Mouse (Mus musculus) lung, embryonic 15.5 days (tissue): ENCODE results near the gene Mex3a. TPM values are rescaled to one million over a fixed set of nuclear protein-coding genes. Genes with fewer than 3 reads are reported as not detected.

ENCODE experiments used
- ATAC-seq: fragments of 200-750 bp; cut with Nextera tagmentation; 2 replicates; pipeline ENCODE4 v1.8.0; 2017; ENCODE audit warnings: moderate number of reproducible peaks, borderline replicate concordance; ENCODE audit not compliant: low FRiP score, low TSS enrichment; ENCODE audit errors: extremely low read depth
- H3K27ac ChIP-seq: fragments of 300-500 bp; sonication (generic); 2 replicates; pipeline ENCODE4 v1.5.1; 2015; ENCODE audit warnings: moderate library complexity, mild to moderate bottlenecking, inconsistent platforms
- H3K27me3 ChIP-seq: fragments of 300-500 bp; sonication (generic); 2 replicates; pipeline ENCODE4 v1.6.1; 2015; ENCODE audit warnings: inconsistent platforms
- H3K36me3 ChIP-seq: fragments of 300-500 bp; sonication (generic); 2 replicates; pipeline ENCODE4 v1.6.1; 2015; ENCODE audit warnings: inconsistent platforms
- H3K4me1 ChIP-seq: fragments of 300-500 bp; sonication (generic); 2 replicates; pipeline ENCODE4 v1.6.1; 2015; ENCODE audit warnings: inconsistent platforms
- H3K4me2 ChIP-seq: fragments of 300-500 bp; sonication (generic); 2 replicates; pipeline ENCODE4 v1.6.1; 2015; ENCODE audit warnings: inconsistent platforms, mild to moderate bottlenecking, moderate library complexity
- H3K4me3 ChIP-seq: fragments of 300-500 bp; sonication (generic); 2 replicates; pipeline ENCODE4 v1.5.1; 2015; ENCODE audit warnings: mild to moderate bottlenecking, inconsistent platforms
- H3K9ac ChIP-seq: fragments of 300-500 bp; sonication (generic); 2 replicates; pipeline ENCODE4 v1.6.1; 2015; ENCODE audit warnings: inconsistent platforms
- H3K9me3 ChIP-seq: fragments of 300-500 bp; sonication (generic); 2 replicates; pipeline ENCODE4 v1.6.1; 2016; ENCODE audit warnings: inconsistent platforms
- WGBS: fragments of 180-500 bp; shearing (Covaris S2); methylation state at CpG from one replicate; pipeline ENCODE4 v1.1.7; 2015; 5-methylcytosine and 5-hydroxymethylcytosine counted together
- polyA plus RNA-seq: library from polyadenylated mRNA; unstranded; fragments of >200 nt; fragmentation: Nextera tagmentation; extraction: Ambion mirVana; gene quantifications from 2 replicates; pipeline ENCODE4 v1.2.1, GENCODE M21; 2015

Mex3a gene
- polyA plus RNA-seq, 1 experiment from 2014 or later = 15.8 TPM

DNA sequence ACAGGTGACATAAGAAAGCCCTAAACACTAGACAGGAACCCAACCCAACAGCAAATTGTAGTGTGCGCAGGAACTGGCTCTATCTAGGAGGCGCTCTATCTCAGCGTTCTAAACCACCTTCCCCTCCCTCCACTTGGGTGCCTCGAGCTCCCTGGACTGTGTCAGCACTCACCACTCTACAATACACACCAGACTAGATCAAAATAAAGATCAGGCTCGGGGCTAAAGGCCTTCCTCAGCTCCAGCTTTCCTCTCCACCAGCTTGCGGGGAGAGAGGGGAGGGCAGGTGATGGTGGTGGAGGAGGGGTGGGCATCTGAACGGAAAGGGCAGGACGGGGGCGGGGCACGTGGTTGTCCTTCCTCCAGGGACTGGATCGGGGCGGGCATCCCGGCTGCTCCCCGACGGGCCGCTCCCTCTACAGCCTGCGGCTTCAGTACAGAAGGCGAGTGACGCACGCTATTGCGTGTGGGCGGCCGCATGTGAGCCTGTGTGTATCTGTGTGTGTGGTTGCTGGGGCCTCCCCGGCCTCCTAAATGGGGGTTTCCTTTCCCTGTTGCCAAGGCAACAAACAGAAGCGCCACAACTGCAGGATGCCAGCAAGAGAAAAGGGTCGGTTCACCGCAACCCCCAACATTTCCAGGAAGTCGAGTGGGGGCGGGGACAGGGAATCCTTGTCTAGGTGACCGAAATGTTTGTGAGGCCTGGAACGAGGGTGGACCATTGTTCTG, 22.3 kb upstream of the Mex3a start, which contains the start of gene Lmna:
TSS of gene Lmna (minus strand) at position 265 of the 729 bp plus-strand sequence.
- Histone ChIP-seq H3K27me3 (no peaks in the 10 kb centered on the region), H3K4me2 (peak within 1 kb of the TSS; percentile 60), H3K36me3 (no peaks in the 10 kb centered on the region), H3K27ac (peak within 1 kb of the TSS; percentile 92), H3K9me3 (no peaks in the 10 kb centered on the region), H3K4me1 (peaks cover 61% of the 10 kb centered on the region), H3K9ac (peak within 1 kb of the TSS; percentile 24), H3K4me3 (peak within 1 kb of the TSS; percentile 43)
- peak; percentile 95 for ATAC-seq
- under 1% methylated on average over 31 of the region's 31 CpGs for whole genome bisulfite sequencing

DNA sequence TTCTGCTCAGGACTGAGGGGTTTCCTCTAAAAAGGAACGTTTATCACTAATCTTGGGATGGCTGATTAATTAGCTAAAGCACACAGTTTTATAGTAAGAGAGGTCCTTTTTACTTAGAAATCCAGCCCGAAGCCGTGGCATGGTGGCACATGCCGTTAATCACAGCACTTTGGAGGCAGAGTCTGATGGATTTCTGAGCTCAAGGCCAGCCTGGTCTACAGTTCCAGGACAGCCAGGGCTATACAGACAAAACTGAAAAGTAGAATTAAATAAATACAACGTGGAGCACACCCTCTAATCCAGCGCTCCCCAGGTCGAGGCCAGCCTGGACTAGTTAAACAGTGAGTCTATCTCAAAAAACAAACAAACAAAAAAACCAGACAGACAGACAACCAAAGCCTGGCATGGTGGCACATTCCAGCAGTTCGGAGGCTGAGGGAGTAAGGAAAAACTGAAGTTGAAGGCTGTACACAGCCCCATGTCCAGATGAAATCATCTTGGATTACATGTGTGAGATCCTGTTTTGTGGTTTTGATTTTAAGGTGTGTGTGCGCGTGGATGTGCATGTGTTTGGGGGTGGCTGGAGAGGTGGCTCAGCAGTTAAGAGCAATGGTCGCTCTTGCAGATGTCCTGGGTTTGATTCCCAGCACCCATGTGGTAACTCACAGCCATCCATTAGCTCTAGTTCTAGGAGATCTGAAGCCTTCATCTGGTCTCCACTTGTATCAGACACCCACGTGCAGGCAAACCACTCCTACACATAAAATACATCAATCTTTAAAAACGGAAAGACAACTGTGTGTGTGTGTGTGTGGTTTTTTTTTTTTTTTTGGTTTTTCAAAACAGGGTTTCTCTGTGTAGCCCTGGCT, 21.5 kb upstream of the Mex3a start:
- Histone ChIP-seq H3K27me3 (no peaks in the 10 kb centered on the region), H3K9me3 (no peaks in the 10 kb centered on the region), H3K4me3 (peak overlapping the region; percentile 43), H3K36me3 (no peaks in the 10 kb centered on the region), H3K27ac (peak overlapping the region; percentile 92), H3K9ac (peak overlapping the region; percentile 24; the same call in 1 of the 2 replicates), H3K4me1 (peaks cover 57% of the 10 kb centered on the region), H3K4me2 (peak overlapping the region; percentile 60)
- no peak for ATAC-seq
- WGBS = 40% methylated on average over 13 of the region's 13 CpGs

DNA sequence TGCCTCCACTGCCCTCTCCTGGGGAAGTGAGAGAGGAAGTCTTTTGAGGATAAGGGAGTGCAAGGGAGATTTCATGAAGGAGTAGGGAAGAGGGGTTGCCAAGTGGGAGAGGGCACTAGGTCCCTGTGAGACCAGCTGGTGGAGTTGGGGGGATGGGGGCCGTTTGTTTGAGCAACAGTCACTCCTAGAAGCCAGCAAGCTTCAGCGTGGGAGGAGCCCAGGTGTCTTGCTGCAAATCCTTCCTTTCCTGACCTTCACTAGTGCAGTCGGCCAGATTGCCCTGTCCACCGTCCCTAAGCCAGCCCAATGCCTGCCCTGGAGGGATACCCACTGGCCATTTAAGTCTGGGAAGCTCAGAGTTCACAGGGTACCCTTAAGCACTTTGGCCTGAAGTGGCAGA, 20.6 kb upstream of the Mex3a start:
- Histone ChIP-seq H3K4me1 (peaks cover 57% of the 10 kb centered on the region), H3K9ac (no peak overlapping the region), H3K27me3 (no peaks in the 10 kb centered on the region), H3K9me3 (no peaks in the 10 kb centered on the region), H3K4me3 (no peak overlapping the region), H3K36me3 (no peaks in the 10 kb centered on the region), H3K4me2 (no peak overlapping the region), H3K27ac (no peak overlapping the region)
- 35% methylated on average over 4 of the region's 4 CpGs for WGBS
- ATAC-seq = no peak

DNA sequence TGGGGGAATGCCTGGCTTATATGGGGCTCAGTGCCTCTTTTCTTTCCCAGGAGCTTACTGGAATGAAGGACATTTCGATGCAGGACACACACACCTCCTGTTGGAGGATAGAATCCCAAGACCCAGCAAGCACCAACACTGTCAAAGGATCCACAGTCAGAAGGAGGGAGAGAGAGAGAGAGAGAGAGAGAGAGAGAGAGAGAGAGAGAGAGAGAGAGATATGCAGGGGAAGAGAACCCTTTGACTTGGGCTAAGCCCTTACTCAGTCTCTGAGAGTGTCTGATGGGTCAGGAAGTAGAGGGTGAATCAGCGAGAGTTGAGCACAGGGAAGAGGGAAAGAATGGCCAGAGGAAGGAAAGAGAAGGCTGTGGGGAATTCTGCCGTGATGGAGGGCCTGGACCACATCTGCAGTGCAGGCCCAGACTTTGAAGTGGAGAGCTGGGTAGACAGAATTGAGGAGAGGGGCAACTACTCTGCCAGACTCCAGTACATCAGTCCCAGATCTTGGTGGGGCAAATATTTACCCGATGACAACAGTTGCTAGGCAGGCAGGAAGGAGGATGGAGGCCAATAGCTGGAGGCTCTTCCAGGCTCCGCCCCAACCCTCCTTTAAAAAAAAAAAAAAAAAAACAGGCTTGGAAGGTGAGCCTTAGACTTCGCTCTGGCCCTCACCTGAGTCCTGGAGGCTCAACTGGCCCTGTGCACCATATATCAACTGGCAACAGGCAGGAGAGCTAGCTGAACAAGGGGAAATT, 19.9 kb upstream of the Mex3a start:
- peaks cover 57% of the 10 kb centered on the region for H3K4me1 ChIP-seq
- WGBS = 35% methylated on average over 6 of the region's 6 CpGs
- no peak overlapping the region for H3K4me3 ChIP-seq
- H3K9ac ChIP-seq = no peak overlapping the region
- no peaks in the 10 kb centered on the region for H3K27me3 ChIP-seq
- H3K9me3 ChIP-seq = no peaks in the 10 kb centered on the region
- no peak for ATAC-seq
- H3K27ac ChIP-seq = peak overlapping the region; percentile 44
- H3K36me3 ChIP-seq = no peaks in the 10 kb centered on the region
- H3K4me2 ChIP-seq = no peak overlapping the region

DNA sequence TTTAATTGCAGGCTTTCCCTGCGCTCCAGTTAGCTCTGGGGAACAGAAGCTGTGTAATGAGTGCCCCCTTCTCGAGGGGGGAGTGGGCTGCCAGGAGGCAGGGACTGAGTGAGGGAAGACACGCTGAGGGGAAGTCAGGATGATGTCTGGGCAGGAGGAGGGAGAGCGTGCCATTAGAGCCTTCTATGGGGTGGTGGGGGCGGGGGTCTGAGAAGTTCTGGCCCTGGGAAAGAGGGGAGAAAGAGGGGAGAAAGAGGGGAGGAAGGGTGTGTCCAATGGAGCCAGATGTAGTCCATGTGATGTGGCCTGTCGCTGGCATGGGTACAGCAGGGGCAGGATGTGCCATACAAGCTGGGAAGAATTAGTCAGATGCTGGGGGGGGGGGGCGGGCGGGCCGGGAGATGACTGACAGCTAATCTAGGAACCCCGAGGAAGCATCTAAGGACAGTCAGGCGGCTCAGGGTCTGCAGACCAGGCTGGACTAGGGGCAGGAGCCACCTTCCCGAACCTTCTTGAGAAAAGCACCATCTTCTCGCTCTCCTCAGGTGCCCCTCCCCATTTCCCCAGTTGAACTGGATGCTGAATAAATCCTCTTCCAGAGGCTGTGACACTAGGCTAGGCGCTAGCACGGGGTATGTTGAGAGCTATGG, 19.2 kb upstream of the Mex3a start:
- Histone ChIP-seq H3K9me3 (no peaks in the 10 kb centered on the region), H3K27ac (peak overlapping the region; percentile 44), H3K4me2 (no peak overlapping the region; the same call in 1 of the 2 replicates), H3K36me3 (no peaks in the 10 kb centered on the region), H3K4me3 (no peak overlapping the region), H3K27me3 (no peaks in the 10 kb centered on the region), H3K9ac (no peak overlapping the region), H3K4me1 (peaks cover 57% of the 10 kb centered on the region)
- ATAC-seq = no peak
- 33% methylated on average over 11 of the region's 15 CpGs for WGBS

DNA sequence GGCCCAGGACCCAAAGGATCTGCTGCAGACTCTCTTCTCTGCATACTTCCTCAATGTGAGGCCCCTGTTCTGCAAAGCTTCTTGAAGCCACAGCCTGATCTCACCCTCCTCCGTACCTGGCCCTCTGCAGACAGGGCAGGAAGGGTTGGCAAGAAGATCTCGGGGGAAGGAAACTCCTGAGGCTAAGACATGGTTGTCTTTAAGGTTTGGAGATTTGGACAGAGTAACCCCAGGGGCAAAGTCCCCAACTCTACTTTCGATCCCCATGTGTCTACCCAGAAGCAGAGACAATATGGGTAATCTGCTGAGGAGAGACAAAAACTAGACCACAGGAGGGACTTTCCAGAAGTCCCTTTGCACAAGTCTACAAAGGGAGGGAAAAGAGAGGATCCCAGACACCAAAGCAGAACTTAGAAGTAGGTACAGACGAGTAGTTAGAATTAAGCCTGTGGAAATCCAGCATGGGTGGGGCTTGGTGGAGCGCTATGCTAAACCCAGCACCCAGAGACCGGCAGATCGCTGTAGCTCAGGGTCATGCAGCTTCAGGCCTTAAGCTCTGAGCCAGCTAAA, 18.6 kb upstream of the Mex3a start:
- H3K9me3 ChIP-seq = no peaks in the 10 kb centered on the region
- no peaks in the 10 kb centered on the region for H3K36me3 ChIP-seq
- peak overlapping the region; percentile 39; the same call in 1 of the 2 replicates for H3K27ac ChIP-seq
- ATAC-seq = no peak
- WGBS = 75% methylated on average over 7 of the region's 7 CpGs
- peaks cover 57% of the 10 kb centered on the region for H3K4me1 ChIP-seq
- no peak overlapping the region for H3K9ac ChIP-seq
- H3K27me3 ChIP-seq = no peaks in the 10 kb centered on the region
- H3K4me2 ChIP-seq = no peak overlapping the region; the same call in 1 of the 2 replicates
- H3K4me3 ChIP-seq = no peak overlapping the region

DNA sequence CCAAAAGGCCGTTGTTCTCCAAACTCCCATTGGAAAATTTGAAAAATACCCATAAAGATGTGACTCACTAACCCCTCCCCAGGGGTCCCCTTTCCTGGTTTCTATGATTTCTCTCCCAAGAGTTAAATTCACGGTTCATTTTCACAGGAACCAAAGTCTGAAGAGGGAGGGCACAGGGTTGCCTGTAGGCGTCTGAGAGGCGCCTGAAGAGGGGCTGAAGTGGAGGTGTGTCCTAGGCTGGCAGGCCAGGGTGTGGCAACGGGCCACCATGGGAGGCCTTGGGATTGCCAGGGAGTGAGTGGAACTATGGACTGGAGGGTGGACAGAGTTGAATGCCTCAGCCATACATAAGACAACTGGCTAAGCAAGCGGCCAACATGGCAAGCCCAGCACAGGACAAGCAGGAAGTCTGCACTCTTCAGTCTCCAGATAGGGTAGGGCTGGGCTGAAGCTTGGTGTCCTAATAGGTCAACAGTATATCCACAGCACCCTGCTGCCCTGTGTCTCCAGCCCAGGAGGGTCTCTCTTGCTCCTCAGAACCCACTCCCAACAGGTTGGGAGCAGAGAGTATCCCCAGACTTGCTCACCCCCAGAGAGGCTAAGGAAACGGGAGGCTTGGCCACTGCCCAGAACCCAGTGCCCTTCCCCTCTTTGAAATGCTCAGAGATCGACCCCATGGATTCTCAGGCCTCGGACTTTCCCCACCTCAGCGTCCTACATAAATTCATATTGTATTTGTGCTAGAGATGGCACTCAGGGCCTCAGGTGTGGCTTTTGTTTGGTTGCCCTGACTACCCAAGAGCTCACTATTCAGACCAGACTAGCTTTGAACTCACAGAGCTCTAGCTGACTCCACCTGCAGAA, 17.7 kb upstream of the Mex3a start:
- Histone ChIP-seq H3K4me1 (peaks cover 52% of the 10 kb centered on the region), H3K36me3 (no peaks in the 10 kb centered on the region), H3K27me3 (no peaks in the 10 kb centered on the region), H3K9ac (no peak overlapping the region), H3K4me3 (no peak overlapping the region), H3K9me3 (no peaks in the 10 kb centered on the region), H3K27ac (peak overlapping the region; percentile 21; the same call in 1 of the 2 replicates), H3K4me2 (peak overlapping the region; percentile 17; the same call in 1 of the 2 replicates)
- no peak for ATAC-seq
- WGBS = 62% methylated on average over 10 of the region's 10 CpGs

DNA sequence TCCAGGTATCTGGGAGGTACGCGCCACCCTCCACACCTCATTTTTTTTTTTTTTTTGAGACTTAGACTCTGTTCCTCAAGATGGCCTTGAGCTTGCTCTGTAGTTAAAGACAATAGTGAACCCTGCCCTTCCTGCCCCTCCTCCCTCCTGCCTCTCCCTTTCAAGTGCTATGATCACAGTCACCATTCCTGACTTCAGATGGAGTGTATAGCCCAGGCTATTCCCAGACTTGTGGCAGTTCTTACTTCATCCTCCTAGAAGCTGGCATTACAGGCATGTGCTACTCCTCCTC, 17.2 kb upstream of the Mex3a start:
- H3K9ac ChIP-seq = no peak overlapping the region
- 100% methylated on average over 2 of the region's 2 CpGs for WGBS
- H3K36me3 ChIP-seq = no peaks in the 10 kb centered on the region
- no peak overlapping the region for H3K27ac ChIP-seq
- H3K4me2 ChIP-seq = no peak overlapping the region
- ATAC-seq = no peak
- H3K4me3 ChIP-seq = no peak overlapping the region
- peaks cover 50% of the 10 kb centered on the region for H3K4me1 ChIP-seq
- no peaks in the 10 kb centered on the region for H3K27me3 ChIP-seq
- H3K9me3 ChIP-seq = no peaks in the 10 kb centered on the region

DNA sequence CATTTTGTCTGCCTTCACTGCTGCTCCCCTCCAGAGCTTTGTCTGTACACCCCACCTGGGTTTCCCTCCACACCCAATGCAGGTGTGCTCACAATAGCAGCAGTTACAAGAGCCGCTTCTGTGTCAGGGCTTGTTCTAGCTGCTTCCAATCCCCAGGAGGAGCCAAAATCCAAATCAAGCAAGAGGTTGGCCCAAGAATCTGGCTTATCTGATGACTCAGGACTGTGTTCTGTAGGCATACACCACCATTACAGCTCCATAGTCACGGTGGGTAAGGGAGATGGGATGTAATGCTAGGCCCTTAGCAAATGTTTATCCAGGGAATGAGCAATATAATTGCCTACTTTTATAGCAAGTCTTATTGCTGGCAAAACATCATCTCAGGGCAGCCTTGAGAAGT, 15.8 kb upstream of the Mex3a start:
- 68% methylated on average over 2 of the region's 2 CpGs for WGBS
- H3K4me3 ChIP-seq = no peak overlapping the region
- ATAC-seq = no peak

DNA sequence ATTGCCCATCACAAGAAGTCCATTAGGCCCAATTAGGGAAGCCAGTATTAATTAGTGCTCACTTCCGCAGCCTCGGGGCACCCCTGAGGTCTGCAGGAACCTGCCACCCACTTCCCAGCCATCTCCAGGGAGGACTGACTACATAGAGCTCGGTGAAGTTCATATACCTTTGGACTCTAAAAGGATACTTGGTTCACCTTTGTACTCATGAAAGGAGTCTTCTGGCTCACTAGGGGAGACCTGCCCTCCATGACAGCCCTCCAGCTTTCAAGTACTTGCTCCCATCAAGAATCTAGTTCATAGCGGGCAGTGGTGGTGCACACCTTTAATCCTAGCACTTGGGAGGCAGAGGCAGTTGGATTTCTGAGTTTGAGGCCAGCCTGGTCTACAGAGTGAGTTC, 13.8 kb upstream of the Mex3a start:
- no peak overlapping the region for H3K4me3 ChIP-seq
- no peaks in the 10 kb centered on the region for H3K9me3 ChIP-seq
- no peak overlapping the region for H3K4me2 ChIP-seq
- no peak overlapping the region for H3K27ac ChIP-seq
- no peak overlapping the region for H3K9ac ChIP-seq
- H3K36me3 ChIP-seq = no peaks in the 10 kb centered on the region
- peaks cover 18% of the 10 kb centered on the region for H3K4me1 ChIP-seq
- no peaks in the 10 kb centered on the region for H3K27me3 ChIP-seq
- 87% methylated on average over 4 of the region's 4 CpGs for WGBS
- no peak for ATAC-seq

More for the DNA sequence above, 15.8 kb upstream of the Mex3a start:
- H3K36me3 ChIP-seq = no peaks in the 10 kb centered on the region
- no peaks in the 10 kb centered on the region for H3K9me3 ChIP-seq
- no peak overlapping the region for H3K27ac ChIP-seq
- no peaks in the 10 kb centered on the region for H3K27me3 ChIP-seq
- H3K4me2 ChIP-seq = no peak overlapping the region
- H3K4me1 ChIP-seq = peaks cover 38% of the 10 kb centered on the region
- H3K9ac ChIP-seq = no peak overlapping the region
